Mouse (Mus musculus): Measurements from ENCODE around the gene Apod.

- TF ChIP-seq CTCF (IDR thresholded peaks at IDR 0.05; ENCODE audit: low read depth, low read length) (no peak), POLR2A (IDR thresholded peaks at IDR 0.05; ENCODE audit: extremely low read depth, insufficient read depth, low read length) (no peak)
Observed at GRCm38 (mm10) chr16:31321501-31321900, 6.9 kb upstream of the Apod start.
